Mouse (Mus musculus) heart, postnatal 0 days (tissue): ENCODE data around the gene Rfc1.

ENCODE experiments used
- CTCF ChIP-seq: IDR thresholded peaks from 2 replicates; pipeline ENCODE4 v1.5.1; 2016; ENCODE audit warnings: antibody characterized with exemption, control low read depth, low read depth
- EP300 ChIP-seq: IDR thresholded peaks from 2 replicates; pipeline ENCODE4 v1.6.1; 2016; ENCODE audit warnings: antibody characterized with exemption, low read depth

GRCm38 (mm10) chr5:65224056-65224455 lies 111.4 kb downstream of the Rfc1 start:
- TF ChIP-seq CTCF (no peak), EP300 (no peak)
